Mouse (Mus musculus): ENCODE data around the gene Git1.

Git1 gene

DNA sequence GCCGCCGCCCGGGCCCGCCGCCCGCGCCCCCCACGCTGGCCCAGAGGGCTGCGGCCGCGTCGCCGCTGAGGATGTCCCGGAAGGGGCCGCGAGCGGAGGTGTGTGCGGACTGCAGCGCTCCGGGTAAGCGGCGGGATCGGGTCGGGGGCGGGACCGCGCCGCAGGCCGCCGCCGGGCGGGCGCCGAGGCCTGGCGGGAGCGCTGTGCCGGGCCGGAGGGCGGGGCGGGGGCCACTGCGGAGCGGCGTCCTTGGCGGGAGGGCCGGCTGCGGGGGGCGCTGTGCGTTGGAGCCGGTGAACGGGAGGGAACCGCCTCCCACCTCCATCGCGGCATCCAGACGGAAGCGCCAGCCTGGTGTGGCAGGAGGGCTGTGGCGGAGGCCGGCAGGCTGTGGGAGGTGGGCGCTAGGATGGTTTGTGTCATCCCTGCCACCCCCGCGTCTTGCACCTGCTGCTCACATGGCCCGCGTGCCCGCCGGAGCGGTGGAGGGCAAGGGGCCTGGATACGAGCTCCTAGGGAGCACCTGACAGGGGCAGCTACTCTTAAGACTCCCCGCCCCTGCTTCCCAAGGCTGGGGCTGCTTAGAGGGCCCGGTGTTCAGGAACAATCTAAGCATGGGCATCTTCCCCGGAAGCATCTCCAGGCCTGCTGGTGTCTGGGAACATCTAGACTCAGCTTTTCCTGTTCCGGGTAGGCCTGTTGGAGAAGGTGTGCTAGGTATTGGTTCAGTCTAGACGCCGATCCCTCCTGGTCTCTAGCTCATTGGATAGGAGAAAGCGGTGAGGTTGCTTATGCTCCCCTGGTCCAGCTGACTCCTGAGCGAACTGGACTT lies at the start of gene Git1:
Gene Git1, plus strand, starts transcription at position 51 of the 832 bp plus-strand sequence.
- DNase-seq = peak; percentile 60

- peak; percentile 88 for DNase-seq
Observed at GRCm38 (mm10) chr11:77444939-77445338, 48.4 kb upstream of the Git1 start.

- DNase-seq = peak; percentile 83
Observed at GRCm38 (mm10) chr11:77446628-77447041, 46.7 kb upstream of the Git1 start.

DNA sequence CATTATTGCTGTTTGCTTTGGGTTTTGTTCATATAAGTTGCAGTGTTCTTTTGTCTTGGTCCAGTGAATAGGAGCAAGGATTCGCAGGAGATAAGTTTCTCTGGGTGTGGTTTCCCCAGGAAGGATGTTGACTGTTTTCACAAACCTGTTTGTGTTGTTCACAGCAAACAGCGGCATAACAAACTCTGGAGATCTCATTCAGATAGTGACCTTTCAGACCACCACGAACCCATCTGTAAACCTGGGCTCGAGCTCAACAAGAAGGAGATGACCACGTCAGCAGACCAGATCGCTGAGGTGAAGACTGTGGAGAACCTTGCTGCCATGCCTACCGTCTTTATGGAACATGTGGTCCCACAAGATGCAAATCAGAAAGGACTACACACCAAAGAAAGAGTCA lies 44.1 kb upstream of the Git1 start:
- no peak for DNase-seq

GRCm38 (mm10) chr11:77451670-77452069 lies 41.7 kb upstream of the Git1 start:
- DNase-seq = no peak

GRCm38 (mm10) chr11:77453388-77453787 lies 40.0 kb upstream of the Git1 start:
- DNase-seq = no peak

DNA sequence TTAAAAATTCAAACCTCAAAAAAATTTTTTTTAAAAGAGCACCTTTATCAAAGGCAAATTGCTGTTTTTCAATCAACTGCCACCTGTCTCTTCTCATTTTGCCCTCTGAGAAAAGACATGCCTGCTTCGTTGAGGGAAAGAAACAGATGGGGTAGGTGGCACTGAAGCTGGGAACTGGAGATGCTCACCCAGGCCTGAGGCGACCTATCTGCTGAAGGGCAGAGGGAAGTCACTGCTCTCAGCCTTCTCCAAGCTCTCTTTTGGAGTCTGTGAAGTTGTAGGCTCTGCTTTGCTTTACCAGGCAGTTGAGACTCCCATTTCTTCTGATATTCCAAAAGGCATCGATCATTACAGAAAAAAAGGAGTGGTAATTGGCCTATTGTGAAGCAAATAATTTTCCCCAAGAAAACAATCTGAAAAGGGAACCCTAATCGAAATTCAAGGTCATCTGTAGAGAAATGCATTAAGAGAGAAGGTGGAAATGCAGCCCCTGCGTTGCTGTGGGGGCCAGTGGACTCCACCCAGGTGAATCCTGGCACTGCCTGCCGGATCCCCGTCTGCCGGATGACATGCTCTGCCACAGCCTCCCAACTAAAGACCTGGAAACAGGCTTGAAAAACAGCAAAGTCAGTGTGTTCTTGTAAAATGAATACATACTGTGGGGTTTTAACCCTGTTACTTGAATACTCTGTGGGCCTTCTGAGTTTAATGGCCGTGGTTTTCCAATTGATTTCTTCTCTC lies 37.4 kb upstream of the Git1 start:
- peak; percentile 0 for DNase-seq

- peak; percentile 57 for DNase-seq
Observed at GRCm38 (mm10) chr11:77456866-77457265, 36.5 kb upstream of the Git1 start.

DNA sequence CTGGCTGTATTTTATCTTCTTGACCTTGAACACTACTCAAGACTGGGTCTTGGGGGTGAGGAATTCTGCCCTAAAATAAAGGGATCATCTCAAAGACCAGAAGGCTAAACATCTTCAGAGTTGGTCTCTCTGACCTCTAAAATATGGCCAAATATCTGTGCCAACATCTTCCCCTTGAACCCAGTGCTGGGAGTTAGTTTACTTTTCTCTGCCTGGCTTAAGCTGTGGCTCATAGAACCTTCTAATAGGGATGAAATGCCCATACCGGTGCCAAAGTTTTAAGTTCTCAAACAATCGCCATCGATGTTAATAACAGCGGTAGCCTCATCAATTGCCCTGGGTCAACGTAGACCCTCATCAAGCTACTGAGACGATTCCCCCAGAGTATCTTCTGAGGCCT lies 31.5 kb upstream of the Git1 start:
- DNase-seq = no peak

GRCm38 (mm10) chr11:77462283-77463100 lies 30.9 kb upstream of the Git1 start, which contains the start of gene Coro6:
Coro6 (plus strand) TSS chr11:77462411.
- peak; percentile 86 for DNase-seq

DNA sequence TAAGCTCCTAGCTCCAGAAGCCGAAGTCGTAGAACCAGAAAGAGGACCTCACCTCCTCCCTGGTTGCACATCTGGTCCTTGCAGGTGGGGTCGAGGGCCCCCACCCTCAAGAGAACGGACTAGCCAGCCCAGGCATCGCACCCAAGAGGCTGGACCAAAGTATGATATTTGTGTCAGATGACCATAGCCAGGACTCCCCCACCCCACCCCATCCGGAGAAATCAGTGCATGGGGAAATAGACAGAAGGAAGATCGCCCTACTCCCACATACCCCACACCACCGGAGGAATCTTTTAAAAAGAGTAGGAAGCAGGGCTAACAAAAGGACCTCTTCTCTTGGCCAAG lies 30.3 kb upstream of the Git1 start:
- no peak for DNase-seq

DNA sequence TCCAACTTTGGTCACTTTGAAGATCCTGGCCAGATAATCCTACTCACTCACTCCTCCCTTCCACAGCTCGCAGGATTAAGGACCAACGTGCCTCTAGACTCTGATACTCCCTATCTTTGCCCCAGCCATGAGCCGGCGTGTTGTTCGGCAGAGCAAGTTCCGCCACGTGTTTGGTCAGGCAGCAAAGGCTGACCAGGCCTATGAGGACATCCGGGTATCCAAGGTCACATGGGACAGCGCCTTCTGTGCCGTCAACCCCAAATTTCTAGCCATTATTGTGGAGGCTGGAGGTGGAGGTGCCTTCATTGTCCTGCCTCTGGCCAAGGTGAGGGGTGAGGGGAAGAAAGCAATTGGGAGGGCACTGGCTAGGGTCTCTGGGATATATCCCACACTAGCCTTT lies 29.6 kb upstream of the Git1 start:
- DNase-seq = no peak

GRCm38 (mm10) chr11:77464684-77465083 lies 28.7 kb upstream of the Git1 start:
- no peak for DNase-seq

DNA sequence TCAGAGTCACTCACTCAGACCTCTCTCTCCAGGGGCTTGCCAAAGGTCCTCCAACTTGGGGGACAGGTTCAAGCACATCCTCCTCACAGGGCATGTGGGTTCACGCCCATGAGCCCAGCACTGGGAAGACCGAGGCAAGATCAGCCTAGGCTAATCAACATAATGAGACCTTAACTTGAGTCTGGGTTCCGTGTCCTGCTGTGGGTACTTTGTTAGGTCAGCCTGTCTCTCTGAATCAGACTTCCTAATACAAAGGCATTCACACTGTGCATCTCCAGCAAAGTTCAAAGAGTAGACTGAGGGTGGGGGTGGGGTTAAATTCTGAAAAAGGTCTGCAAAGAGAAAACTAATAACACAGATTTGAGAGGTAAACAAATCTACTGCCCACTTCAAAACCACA lies 28.3 kb upstream of the Git1 start:
- no peak for DNase-seq

DNA sequence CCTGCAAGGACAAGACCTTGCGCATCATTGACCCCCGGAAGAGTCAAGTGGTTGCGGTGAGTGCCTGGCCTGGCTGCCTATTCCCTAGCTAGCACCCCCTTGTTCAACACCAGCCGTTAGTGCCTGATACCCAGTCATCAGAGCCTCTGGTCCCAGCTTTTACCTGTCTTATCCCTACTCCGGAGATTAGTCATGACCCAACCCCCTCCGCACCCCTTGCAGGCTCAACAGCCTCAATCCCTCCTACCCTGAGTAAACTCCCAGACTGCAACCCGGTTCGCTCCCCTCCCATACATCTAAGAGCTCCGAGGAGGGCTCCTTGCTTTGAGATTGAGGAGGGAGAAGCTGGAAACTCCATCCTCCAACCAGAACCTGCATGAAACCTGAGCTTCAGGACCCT lies 26.8 kb upstream of the Git1 start:
- DNase-seq = no peak

DNA sequence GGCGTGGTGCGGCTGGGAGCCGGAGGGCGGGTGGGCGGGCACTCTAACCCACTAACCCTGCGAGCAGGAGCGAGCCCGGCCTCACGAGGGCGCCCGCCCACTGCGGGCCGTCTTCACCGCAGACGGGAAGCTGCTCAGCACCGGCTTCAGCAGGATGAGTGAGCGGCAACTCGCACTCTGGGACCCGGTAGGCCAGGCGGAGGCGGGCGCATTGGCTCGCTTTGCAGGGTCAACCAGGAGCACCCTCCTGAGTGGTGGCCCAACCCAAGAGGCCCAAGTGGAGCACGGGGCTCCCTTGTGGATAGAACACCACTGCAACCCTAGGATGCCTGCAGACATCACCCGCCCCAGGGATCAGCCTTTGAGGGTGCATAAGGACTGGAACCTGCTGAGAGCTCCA lies 26.2 kb upstream of the Git1 start:
- DNase-seq = peak; percentile 88

- peak; percentile 90 for DNase-seq
Observed at GRCm38 (mm10) chr11:77467784-77468183, 25.6 kb upstream of the Git1 start.

DNA sequence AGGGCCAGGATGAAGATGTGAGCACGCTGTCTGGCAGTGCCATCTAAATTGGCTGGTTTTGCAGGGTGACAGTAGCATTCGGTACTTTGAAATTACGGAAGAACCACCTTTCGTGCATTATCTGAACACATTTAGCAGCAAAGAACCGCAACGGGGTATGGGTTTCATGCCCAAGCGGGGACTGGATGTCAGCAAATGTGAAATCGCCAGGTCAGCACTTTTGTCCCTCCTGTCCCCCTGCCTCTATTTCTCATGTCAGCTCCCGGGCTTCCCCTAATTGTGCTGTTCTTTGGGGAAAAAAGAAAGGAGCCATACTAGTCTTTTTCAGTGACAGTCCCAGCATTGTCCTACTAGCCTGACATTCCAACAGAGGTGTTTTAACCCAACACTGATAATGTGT lies 25.0 kb upstream of the Git1 start:
- DNase-seq = no peak

- no peak for DNase-seq
Observed at GRCm38 (mm10) chr11:77471407-77471806, 22.0 kb upstream of the Git1 start.

- DNase-seq = no peak
Observed at GRCm38 (mm10) chr11:77472775-77473174, 20.6 kb upstream of the Git1 start.

- no peak for DNase-seq
Observed at GRCm38 (mm10) chr11:77476216-77476615, 17.1 kb upstream of the Git1 start.

DNA sequence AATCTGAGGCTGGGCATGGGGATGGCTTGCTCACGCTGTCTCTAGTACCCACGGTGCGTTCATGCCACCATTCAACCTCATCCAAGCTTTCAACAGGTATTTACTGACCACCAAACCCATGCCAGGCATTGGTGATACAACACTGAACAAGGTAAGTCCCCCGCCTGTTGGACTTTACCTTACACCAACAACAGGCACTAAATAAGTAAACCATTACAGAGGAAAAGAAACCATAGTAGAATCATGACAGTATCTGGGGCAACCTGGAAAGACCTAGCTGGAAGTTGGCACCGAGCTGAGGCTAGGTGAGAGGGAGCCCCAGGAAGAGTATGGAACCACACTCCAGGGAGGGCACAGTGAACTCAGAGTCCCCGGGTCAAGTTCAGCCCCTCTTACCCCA lies 16.5 kb upstream of the Git1 start:
- no peak for DNase-seq

DNA sequence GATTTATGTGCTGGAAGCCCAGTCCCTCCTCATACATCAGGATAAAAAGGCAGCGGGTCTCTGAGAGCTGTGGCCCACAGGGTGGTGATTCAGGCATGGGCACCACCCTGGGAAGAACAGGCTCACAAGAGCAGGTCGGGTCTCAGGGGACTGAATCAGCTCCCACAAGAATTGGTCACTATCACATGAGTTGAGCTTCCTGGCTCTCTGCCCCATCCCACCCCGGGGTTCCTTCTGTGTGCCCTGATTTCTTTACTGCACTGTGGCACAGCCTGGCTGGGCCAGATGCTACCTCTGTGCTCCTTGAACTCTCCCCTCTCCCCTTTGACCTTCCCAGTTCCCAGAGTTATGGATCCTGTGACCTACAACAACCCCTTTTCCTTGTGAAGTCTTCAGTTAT lies 10.3 kb upstream of the Git1 start:
- no peak for DNase-seq

All from lung, postnatal 10 days (tissue).